Mouse (Mus musculus): ENCODE data around the gene Sec11a.

Gene Sec11a

DNA sequence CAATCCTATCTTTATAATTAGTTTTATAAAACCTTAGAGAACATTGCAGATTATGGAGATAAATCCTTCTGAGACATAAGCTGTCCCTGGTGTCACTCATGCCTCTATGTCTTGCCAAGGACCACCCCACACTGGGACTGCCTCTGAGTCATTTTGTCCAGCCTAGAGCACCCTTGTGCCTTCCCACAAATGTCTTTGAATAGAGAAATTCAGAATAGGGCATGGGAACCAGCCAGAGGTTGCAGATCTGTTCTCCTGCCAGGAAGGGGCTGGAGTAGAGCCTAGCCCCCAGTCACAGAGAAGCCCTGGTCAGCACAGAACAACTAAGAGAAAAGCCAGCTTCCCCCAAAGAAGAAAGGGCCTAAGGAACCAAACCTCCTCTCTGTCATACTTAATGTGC lies 92.3 kb downstream of the Sec11a start:
- no peak for DNase-seq (ENCODE audit: low read depth)

All from c-Kit-positive CD71-positive TER-119-negative erythroid progenitor cells, embryonic 14.5 days (primary cell).